Mouse (Mus musculus) thymus, adult 18-20 months (tissue): Measurements from ENCODE around the gene Ptx3.
"Not testable (repeated sequence)": the region's sequence is repeated elsewhere in the genome, so short reads cannot be mapped to it uniquely, and the experiment has no call there.

Source experiments
- DNase-seq, 2 experiments: peaks; one replicate each; pipeline ENCODE4 v3.0.0; 2022; ENCODE audit warnings: mixed read lengths in 2 of 2

Ptx3 gene

DNA sequence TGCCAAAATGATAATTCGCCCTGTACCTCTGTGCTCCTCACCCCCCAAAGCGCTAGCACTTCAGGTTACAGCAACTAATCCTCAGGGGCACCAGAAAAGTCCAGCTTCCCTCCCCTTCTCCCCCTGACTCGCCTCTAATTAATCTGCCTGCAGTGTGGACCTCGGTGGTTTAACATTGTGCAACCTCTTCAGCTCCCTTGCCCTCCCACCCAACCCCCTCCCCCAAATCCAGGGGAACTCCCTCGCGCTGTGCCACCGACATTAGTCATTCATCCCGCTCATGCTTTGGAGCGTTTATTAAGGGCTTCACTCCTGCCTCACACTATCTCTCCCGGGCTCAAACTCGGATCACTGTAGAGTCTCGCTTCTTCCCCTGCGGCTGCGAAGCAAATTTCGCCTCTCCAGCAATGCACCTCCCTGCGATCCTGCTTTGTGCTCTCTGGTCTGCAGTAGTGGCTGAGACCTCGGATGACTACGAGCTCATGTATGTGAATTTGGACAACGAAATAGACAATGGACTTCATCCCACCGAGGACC, at the start of gene Ptx3:
Gene Ptx3, plus strand, starts transcription at position 256 of the 537 bp plus-strand sequence.
- DNase-seq: no peak

DNA sequence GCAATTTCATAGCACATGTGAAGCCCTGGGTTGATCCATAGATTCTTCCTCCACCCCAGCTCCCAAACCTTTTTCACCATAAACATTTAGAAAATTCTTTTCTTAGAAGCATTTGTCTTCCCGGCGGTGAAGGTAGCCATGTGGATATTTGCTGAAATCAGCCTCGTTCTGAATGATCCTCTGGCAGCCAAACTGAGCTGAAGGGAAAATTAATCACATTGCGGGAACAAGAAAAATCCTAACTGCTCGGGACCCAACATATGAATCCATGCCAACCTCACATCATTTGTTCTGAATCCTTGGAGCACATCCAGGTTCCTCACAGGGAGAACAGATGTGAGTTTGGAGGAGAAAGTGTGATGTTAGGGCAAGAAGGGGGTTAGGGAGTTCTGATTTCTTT, 46.8 kb upstream of the Ptx3 start:
- no peak for DNase-seq

DNA sequence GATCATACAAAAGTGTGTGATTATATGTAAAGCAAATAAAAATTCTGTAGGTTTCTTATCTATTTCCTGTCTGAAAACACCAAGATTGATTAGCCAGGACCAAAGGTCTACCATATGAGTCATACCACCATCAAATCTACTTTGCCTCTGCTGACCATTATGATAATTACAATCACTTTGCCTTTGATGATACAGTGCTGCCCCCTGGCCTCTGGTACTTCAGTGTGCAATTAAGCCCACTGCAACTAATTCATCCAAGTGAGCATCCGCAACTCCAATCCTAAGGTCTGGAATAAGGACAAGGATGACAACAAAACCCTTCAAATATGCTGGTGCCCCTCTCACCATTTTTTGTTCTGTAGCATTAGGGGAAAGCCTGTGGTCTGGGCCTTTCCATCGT, 40.1 kb upstream of the Ptx3 start:
- no peak for DNase-seq

DNA sequence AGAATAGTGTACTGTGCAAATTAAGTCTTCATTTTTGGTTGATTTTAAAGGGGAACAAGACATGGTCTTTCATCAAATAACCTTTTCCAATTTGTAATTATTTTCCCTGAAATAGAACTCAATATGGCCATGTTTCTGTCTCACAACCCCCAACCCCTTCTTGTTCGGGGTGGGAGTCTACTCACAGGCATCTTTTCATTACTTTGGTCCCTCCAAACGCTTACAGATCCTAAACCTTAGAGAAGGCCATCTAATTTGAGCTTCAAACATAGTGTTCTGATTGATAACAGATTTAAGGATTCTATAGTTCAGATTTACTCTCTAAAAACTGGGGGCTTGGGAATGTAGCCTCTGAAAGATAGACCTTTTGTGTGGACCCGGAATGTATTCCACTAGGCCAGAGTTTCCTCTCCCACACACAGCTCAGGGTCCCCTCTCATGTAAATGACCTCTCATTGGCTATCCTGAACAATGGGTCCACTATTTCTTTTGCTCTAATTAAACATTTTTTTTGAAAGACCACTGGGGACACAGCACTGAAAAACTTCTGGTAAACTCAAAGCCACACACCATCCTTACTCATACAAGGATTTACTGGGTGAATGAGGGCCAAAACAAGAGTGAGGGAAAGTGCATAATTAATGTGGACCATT, 25.7 kb upstream of the Ptx3 start:
- no peak for DNase-seq

DNA sequence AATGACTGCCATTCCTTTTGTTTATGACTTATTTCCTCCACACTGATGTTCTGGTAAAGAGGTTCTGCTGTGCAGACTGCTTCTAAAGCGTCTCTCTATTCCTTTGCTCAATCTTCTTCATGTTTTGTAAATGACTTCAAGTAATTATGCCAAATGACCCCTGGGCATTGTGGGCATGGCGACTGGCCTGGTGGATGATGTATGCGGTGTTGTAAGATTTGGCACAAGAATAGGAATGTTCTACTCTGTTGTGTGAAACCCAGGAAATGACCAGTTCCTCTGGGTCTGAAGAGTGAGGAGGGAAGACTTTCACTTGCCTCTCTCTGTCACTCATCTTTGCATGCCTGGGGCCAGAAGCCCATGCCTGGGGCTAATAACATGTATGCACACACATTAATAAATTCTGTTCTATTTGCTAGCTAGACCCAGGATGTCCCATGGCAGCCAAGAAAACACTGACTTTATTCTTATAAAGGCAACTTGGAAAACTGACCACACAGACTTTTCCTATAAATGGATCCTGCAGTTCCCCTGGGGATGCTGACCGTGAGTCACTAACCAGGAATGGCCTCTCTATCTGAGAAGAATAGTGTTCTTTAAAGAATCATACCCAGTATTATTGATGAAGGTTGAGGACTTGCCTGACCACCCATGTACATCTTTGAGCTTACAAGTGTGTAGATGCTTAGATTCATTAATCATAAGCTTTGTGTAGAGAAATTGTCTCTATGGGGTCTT, 10.7 kb upstream of the Ptx3 start:
- DNase-seq: no peak

DNA sequence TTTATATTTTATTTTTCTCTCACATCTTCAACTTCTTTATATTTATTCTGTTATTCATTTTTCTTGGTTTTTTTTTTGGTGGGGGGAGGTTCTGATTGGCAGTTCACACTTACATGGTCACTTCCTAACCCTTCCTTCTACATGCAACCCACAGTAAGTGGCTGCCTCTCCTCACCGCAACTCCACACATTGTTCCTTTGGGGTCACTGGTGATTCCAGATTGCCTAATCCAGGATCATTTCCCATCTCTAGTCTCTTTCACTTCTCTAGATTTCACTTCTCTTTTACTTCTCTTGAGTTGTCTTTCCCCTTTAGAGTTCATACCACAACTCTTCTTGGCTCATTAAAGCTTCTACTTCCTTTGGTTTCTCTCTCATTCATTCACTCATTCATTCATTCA, 6.2 kb upstream of the Ptx3 start:
- no peak for DNase-seq

DNA sequence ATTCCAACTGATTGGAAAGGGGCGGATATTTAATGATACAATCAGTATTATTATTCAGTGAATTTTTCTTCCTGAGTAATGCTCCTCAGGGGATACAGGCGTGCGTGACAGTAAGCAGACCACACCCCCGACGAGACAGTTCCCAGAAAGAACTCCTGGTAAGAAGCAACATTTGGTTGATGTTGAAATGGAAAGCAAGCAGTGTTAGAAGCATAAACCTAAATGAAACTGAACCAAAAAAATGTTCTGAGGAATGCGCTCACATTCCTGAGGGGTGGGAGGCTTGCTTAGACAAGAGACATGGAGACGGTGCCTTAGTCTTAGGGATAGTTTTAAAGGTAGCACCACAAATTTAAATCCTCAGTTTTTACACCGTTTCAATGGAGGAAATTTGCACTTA, 4.0 kb upstream of the Ptx3 start:
- DNase-seq: no peak

DNA sequence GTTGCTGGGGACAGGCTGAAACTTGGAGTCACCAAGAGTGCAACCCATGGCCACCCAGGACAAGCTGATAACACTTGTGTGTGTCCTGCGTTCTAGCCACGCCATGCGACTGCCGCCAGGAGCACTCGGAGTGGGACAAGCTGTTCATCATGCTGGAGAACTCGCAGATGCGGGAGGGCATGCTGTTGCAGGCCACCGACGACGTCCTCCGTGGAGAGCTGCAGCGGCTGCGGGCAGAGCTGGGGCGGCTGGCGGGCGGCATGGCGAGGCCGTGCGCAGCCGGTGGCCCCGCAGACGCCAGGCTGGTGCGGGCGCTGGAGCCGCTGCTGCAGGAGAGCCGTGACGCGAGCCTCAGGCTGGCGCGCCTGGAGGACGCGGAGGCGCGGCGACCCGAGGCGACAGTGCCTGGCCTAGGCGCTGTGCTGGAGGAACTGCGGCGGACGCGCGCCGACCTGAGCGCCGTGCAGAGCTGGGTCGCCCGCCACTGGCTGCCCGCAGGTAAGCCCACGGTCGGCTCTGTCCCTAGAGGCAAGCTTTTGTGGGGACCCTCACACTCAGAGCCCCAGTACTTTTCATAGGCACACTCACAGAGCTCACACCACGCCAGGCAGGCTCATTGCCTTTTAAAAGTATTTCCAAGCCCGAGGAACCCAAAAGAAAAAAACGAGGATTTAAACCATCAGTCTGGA, 988 bp downstream of the Ptx3 start:
- no peak for DNase-seq

DNA sequence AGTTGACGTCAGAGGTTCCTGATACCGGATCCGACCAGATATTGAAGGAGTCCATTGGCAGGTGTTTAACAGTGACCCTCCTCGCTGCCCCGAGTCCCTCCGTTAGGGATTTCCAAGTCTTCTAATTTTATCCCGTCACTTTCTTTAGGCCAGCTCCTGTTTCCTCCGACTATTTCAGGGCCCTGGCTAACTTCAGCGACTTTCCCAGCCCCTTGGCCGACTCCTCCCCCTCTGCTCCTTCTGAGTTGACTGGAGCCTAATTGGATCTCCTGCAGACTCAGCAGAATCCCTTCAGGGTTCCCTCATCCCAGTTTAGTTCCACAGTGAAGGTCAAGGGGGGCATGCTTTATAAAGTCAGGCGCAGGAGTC, 1.5 kb downstream of the Ptx3 start:
- DNase-seq: no peak

DNA sequence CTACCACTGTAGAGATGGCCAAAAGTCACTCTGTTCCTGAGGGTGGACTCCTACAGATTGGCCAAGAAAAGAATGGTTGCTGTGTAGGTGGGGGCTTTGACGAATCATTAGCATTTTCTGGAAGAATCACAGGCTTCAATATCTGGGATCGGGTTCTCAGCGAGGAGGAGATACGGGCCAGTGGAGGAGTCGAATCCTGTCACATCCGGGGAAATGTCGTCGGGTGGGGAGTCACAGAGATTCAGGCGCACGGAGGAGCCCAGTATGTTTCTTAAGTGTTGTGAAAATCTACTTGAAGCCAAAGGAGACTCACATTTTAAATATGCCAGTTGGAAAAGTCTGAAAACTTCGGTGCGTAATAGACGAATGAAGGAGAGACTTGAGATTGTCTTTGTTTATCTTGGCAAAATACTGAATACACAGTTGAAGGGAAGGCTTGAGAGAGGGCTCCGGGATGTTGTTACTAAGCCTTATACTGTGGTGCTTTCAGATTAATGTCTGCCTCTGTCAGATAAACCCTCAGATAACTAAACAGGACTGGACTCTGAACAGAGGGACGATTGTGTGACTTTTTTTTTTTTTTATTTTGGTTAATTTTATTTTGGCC, 5.3 kb downstream of the Ptx3 start:
- no peak for DNase-seq

DNA sequence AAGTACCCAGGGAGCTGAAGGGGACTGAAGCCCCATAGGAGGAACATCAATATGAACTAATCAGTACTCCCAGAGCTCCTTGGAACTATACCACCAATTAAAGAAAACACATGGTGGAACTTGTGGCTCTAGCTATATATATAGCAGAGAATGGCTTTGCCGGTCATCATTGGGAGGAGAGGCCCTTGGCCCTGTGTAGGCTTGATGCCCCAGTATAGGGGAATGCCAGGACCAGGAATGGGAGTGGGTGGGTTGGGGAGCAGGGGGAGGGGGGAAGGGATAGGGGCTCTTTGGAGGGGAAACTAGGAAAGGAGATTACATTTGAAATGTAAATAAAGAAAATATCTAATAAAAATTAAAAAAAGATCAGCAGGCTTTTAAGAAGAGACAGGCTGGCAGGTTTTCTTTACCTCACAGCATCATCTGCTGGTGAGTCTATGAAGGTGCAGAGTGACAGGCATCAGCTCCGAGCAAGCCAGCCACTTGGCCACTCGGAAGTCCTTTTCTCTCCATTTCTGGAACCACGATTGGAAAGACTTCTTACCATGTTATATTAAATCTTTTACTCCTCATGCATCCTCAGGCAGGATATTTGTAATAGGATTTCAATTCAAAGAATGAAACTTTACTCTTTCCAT, 16.6 kb downstream of the Ptx3 start:
- not testable (repeated sequence) for DNase-seq

DNA sequence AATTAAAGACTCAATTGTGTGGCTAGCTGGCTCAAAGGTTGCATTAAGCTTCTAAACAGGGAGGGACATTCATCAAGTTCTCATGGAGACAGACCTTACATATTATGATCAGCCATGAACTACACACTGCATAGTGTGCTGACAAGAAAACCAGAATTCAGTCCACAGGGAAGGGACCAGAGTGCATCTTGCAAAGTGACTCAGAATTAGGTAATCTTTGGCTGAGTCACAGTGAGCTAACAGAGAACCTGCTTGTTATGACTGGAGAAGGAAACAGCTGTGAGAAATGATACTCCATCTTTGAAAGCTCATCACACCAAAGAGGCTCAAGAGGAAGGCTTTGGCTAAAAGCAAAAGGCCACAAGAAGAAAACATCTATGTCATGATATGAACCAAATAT, 20.8 kb downstream of the Ptx3 start:
- no peak for DNase-seq

DNA sequence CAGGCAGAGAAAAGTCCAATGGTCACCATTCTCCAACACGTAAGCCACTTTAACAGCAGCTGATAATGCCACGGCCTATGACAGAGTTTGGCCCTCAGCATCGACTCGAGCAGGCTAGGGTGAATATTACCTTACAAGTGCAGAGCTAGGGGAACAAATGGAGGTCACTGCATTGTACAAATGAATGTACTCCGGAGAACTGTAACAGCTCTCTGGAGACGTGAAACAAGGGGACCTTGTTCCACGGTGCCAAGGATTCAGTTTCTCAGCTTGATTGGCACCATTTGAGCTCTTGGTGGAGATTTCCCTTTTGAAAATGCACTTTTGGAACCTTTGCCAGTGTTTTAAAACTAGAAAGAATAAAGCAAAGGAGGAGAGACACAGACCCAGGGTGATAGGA, 32.1 kb downstream of the Ptx3 start:
- no peak for DNase-seq

DNA sequence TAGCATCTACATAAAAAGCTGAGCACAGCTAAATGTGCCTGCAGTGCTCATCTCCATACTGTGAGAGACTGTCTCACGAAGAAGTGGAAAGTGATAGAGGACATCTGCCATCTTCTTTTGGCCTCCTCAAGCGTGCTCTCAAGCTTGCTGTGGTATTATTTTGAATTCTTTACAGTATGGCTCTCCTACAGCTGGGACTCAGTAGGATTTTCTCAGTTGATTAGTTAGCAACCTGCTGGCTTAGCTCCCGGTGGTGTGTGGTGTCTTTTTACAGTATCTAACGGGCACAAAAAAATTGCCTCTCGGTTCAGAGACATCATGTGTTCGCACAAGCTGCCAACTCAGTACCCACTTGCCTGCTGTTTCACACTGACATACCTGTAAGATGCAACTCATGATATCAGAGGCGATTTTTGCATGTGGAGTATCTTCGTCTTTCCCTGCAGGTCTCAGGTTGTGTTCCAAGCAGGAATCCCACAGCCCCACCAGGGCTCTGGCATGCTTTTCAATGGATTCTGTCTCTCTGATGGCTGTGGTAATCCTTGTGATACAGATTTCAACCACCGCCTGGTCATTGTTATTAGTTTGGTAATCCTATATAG, 34.9 kb downstream of the Ptx3 start:
- no peak for DNase-seq

DNA sequence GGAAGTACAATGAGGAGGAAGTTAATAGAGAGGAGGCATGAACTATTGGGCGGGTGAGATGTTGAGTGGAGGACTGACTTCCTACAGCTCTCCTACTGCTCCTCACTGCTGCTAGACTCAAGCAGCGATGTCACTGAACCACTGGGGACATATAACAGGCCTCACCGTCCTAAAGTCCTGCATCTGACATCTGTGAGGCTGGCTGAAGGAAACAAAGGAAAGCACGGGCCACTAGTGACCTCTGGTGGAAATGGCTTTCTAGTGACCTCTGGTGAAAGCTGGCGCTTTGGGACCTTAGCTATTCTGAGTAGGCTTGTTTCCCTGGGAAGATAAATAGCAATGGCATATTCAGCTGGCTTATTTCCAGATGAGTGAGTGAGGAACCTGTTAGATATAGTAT, 42.6 kb downstream of the Ptx3 start:
- no peak for DNase-seq

DNA sequence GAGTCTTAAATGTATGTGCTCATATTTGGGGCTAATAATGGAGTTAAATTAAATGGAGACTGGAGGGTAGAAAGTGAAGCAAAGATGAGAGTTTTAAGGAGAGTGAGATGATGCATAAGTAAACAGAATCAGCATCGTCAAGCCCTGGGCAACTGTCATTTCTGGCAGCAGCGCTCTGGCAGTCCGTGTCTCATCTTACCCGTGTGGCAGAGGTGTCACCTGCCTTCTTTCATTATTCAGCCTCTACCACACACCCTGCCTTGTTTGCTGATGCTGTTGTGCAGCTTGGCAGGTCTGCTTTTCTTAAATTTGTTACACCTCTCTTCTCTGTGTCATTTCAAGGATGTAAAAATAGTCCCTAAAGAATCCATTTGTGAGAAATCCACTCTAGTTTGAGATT, 43.6 kb downstream of the Ptx3 start:
- no peak for DNase-seq
